Mouse (Mus musculus): ENCODE measurements around the gene Erap1.
"Not testable (repeated sequence)": the region's sequence is repeated elsewhere in the genome, so short reads cannot be mapped to it uniquely, and the experiment has no call there.

DNA sequence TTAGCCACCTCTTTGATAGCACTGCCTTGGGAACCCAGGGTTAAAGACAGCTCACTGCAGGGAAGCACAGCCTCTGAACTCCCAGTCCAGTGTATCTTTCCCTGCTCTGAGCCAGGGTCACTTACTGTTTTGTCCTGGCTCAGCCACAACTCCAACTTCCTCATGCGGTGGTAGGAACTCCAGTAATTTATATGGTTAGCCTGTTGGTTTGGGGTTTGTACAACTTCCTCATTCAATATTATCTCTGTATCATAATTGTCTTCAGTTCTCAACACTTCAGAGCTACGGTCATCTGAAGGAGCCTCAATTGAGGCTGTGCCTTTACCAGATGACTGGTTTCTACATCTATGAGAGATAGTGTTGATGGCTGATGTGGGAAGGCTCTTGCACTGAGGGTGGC lies 42.3 kb upstream of the Erap1 start:
- TF ChIP-seq CTCF (conservative IDR thresholded peaks at IDR 0.05; ENCODE audit: low read length); NANOG (IDR thresholded peaks at IDR 0.05; ENCODE audit: borderline replicate concordance, low read length): not testable (repeated sequence)
